Mouse (Mus musculus): ENCODE data around the gene Rassf3. TPM values are rescaled to one million over a fixed set of nuclear protein-coding genes. Genes with fewer than 3 reads are reported as not detected.

Gene Rassf3
- total and polyA plus RNA-seq, 3 experiments: 0.07 to 0.66 TPM; not detected in 1

GRCm38 (mm10) chr10:121454708-121455475 lies 21.3 kb downstream of the Rassf3 start:
- H3K4me3 ChIP-seq (ENCODE audit: low read depth, low read length): no peak overlapping the region
- no peaks in the 10 kb centered on the region; the same call in 1 of the 2 replicates for H3K27me3 ChIP-seq (ENCODE audit: insufficient read depth, low read length)
- H3K4me1 ChIP-seq (ENCODE audit: insufficient read depth, low read depth, low read length): peaks cover 4% of the 10 kb centered on the region; the same call in 1 of the 2 replicates
- ATAC-seq (ENCODE audit: extremely low read depth, insufficient number of reproducible peaks, low FRiP score, poor library complexity, severe bottlenecking) (no peak), DNase-seq (ENCODE audit: low spot score) (no peak)
- H3K9me3 ChIP-seq (replicated peaks): no peaks in the 10 kb centered on the region
- TF ChIP-seq CTCF (IDR thresholded peaks at IDR 0.05; ENCODE audit: low read depth, low read length) (no peak), POLR2AphosphoS5 (IDR thresholded peaks at IDR 0.05; ENCODE audit: insufficient replicate concordance, low read depth, low read length) (no peak), GATA1 (IDR thresholded peaks at IDR 0.05; ENCODE audit: borderline replicate concordance, low read length) (no peak), GATA2 (IDR thresholded peaks at IDR 0.05; ENCODE audit: borderline replicate concordance, low read depth, low read length) (no peak), TAL1 (conservative IDR thresholded peaks at IDR 0.05; ENCODE audit: low read depth, low read length) (no peak)
- no peaks in the 10 kb centered on the region for H3K36me3 ChIP-seq (replicated peaks)

GRCm38 (mm10) chr10:121454033-121454432 lies 22.1 kb downstream of the Rassf3 start:
- no peaks in the 10 kb centered on the region for H3K9me3 ChIP-seq (replicated peaks)
- no peak for TF ChIP-seq GATA2 (IDR thresholded peaks at IDR 0.05; ENCODE audit: borderline replicate concordance, low read depth, low read length)
- TF ChIP-seq POLR2AphosphoS5 (IDR thresholded peaks at IDR 0.05; ENCODE audit: insufficient replicate concordance, low read depth, low read length): no peak
- no peak for TF ChIP-seq TAL1 (conservative IDR thresholded peaks at IDR 0.05; ENCODE audit: low read depth, low read length)
- no peak overlapping the region for H3K4me3 ChIP-seq (ENCODE audit: low read depth, low read length)
- DNase-seq (ENCODE audit: low spot score) (no peak), ATAC-seq (ENCODE audit: extremely low read depth, insufficient number of reproducible peaks, low FRiP score, poor library complexity, severe bottlenecking) (no peak)
- peaks cover 4% of the 10 kb centered on the region; the same call in 1 of the 2 replicates for H3K4me1 ChIP-seq (ENCODE audit: insufficient read depth, low read depth, low read length)
- no peaks in the 10 kb centered on the region; the same call in 1 of the 2 replicates for H3K27me3 ChIP-seq (ENCODE audit: insufficient read depth, low read length)
- H3K36me3 ChIP-seq (replicated peaks): no peaks in the 10 kb centered on the region

DNA sequence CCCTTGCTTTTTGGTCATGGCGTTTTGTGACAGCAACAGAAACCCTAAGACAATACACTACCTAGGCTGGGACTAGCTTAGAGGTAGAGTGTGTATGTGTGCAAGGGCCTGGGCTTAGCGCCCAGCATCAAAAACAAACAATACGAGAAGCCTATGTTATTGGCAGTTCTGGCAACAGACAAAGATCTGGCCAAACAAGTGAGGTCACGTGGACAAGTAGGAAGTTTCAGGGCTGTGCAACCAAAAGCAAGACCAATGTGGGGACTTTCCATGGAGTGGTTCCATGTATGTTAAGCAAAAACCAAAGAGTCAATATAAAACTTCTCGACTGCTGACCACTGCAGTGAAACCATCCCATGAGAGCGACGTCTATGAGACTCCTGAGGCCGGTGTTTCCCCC lies 30.3 kb downstream of the Rassf3 start:
- no peak for DNase-seq (ENCODE audit: low spot score)
- H3K4me3 ChIP-seq (ENCODE audit: low read depth, low read length): no peak overlapping the region
- TF ChIP-seq TAL1 (conservative IDR thresholded peaks at IDR 0.05; ENCODE audit: low read depth, low read length) (no peak), POLR2AphosphoS5 (IDR thresholded peaks at IDR 0.05; ENCODE audit: insufficient replicate concordance, low read depth, low read length) (no peak), GATA2 (IDR thresholded peaks at IDR 0.05; ENCODE audit: borderline replicate concordance, low read depth, low read length) (no peak), CTCF (IDR thresholded peaks at IDR 0.05; ENCODE audit: low read depth, low read length) (no peak), GATA1 (IDR thresholded peaks at IDR 0.05; ENCODE audit: borderline replicate concordance, low read length) (no peak)
- H3K9me3 ChIP-seq (replicated peaks): no peaks in the 10 kb centered on the region
- no peaks in the 10 kb centered on the region for H3K36me3 ChIP-seq (replicated peaks)
- H3K4me1 ChIP-seq (ENCODE audit: insufficient read depth, low read depth, low read length): no peaks in the 10 kb centered on the region
- H3K27me3 ChIP-seq (ENCODE audit: insufficient read depth, low read length): no peaks in the 10 kb centered on the region
- ATAC-seq (ENCODE audit: extremely low read depth, insufficient number of reproducible peaks, low FRiP score, poor library complexity, severe bottlenecking): no peak

DNA sequence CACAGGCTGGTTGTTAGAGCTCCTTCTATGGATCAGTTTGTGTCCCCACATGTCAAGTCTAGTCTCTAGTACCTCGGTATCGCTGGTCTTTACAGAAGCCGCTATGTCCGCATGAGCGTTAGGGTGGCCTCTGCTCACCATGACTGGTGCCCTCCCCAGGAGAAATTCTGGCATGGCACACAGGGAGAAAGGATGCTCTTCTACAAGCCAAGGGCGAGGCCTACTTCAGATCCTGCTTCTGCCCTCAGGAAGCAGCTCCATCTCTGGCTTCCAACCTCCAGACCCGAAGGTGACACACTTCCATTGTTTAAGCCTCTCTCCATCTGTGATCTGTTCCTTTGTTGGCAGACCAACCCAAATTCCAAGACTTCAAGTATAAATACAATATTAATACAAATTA lies 31.9 kb downstream of the Rassf3 start:
- ATAC-seq (ENCODE audit: extremely low read depth, insufficient number of reproducible peaks, low FRiP score, poor library complexity, severe bottlenecking) (no peak), DNase-seq (ENCODE audit: low spot score) (no peak)
- no peaks in the 10 kb centered on the region for H3K9me3 ChIP-seq (replicated peaks)
- no peaks in the 10 kb centered on the region for H3K27me3 ChIP-seq (ENCODE audit: insufficient read depth, low read length)
- H3K4me1 ChIP-seq (ENCODE audit: insufficient read depth, low read depth, low read length): no peaks in the 10 kb centered on the region
- TF ChIP-seq CTCF (IDR thresholded peaks at IDR 0.05; ENCODE audit: low read depth, low read length) (no peak), POLR2AphosphoS5 (IDR thresholded peaks at IDR 0.05; ENCODE audit: insufficient replicate concordance, low read depth, low read length) (no peak), GATA1 (IDR thresholded peaks at IDR 0.05; ENCODE audit: borderline replicate concordance, low read length) (no peak), GATA2 (IDR thresholded peaks at IDR 0.05; ENCODE audit: borderline replicate concordance, low read depth, low read length) (no peak)
- no peak overlapping the region for H3K4me3 ChIP-seq (ENCODE audit: low read depth, low read length)
- H3K36me3 ChIP-seq (replicated peaks): no peaks in the 10 kb centered on the region

DNA sequence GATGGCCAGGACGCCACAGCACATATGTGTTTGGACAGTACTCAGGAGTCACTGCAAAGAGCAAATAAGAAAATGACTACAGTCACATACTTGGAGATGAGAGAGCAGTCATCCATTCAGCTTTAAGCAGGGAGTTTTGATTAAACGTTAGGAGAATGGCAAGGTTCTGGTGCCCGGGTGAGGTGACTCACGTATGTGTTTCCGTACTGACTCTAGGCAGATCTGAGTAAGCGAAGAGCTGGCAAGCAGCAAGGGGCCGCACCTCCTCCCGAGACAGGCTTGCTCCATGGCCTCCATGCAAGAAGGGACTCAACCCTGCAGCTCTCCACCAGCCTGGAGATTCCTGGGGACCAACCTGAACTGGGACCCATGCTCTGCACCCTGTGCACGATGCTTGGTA lies 32.4 kb downstream of the Rassf3 start:
- no peaks in the 10 kb centered on the region for H3K36me3 ChIP-seq (replicated peaks)
- no peak for ATAC-seq (ENCODE audit: extremely low read depth, insufficient number of reproducible peaks, low FRiP score, poor library complexity, severe bottlenecking)
- no peak for DNase-seq (ENCODE audit: low spot score)
- no peak overlapping the region for H3K4me3 ChIP-seq (ENCODE audit: low read depth, low read length)
- H3K9me3 ChIP-seq (replicated peaks): no peaks in the 10 kb centered on the region
- no peak for TF ChIP-seq GATA2 (IDR thresholded peaks at IDR 0.05; ENCODE audit: borderline replicate concordance, low read depth, low read length)
- TF ChIP-seq POLR2AphosphoS5 (IDR thresholded peaks at IDR 0.05; ENCODE audit: insufficient replicate concordance, low read depth, low read length): no peak
- no peak for TF ChIP-seq TAL1 (conservative IDR thresholded peaks at IDR 0.05; ENCODE audit: low read depth, low read length)
- no peak for TF ChIP-seq GATA1 (IDR thresholded peaks at IDR 0.05; ENCODE audit: borderline replicate concordance, low read length)
- no peak for TF ChIP-seq CTCF (IDR thresholded peaks at IDR 0.05; ENCODE audit: low read depth, low read length)
- no peaks in the 10 kb centered on the region for H3K27me3 ChIP-seq (ENCODE audit: insufficient read depth, low read length)
- no peaks in the 10 kb centered on the region for H3K4me1 ChIP-seq (ENCODE audit: insufficient read depth, low read depth, low read length)

DNA sequence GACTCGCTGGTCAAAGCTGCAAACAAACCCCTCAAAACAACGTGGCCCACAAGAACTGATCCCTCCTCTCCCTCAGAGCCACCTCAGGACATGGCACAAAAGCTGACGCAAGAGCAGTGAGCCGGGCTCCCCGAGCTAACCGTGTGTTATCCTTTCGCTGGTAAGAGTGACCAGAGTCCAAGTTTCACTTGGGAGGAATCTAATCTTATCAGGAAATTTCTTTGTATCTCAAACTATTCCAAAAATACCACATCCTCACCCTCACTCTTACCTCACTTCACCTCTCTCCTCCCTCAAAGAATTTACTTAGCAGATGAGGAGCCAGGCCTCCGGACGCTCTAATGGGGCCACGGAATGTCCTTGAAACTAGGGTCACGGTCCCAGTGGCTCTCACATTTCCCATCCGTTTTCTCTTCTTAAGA lies 36.8 kb downstream of the Rassf3 start:
- DNase-seq (ENCODE audit: low spot score) (no peak), ATAC-seq (ENCODE audit: extremely low read depth, insufficient number of reproducible peaks, low FRiP score, poor library complexity, severe bottlenecking) (no peak)
- no peaks in the 10 kb centered on the region for H3K36me3 ChIP-seq (replicated peaks)
- H3K9me3 ChIP-seq (replicated peaks): no peaks in the 10 kb centered on the region
- TF ChIP-seq GATA1 (IDR thresholded peaks at IDR 0.05; ENCODE audit: borderline replicate concordance, low read length): no peak
- no peak for TF ChIP-seq CTCF (IDR thresholded peaks at IDR 0.05; ENCODE audit: low read depth, low read length)
- TF ChIP-seq GATA2 (IDR thresholded peaks at IDR 0.05; ENCODE audit: borderline replicate concordance, low read depth, low read length): no peak
- TF ChIP-seq TAL1 (conservative IDR thresholded peaks at IDR 0.05; ENCODE audit: low read depth, low read length): no peak
- no peak for TF ChIP-seq POLR2AphosphoS5 (IDR thresholded peaks at IDR 0.05; ENCODE audit: insufficient replicate concordance, low read depth, low read length)
- H3K27me3 ChIP-seq (ENCODE audit: insufficient read depth, low read length): no peaks in the 10 kb centered on the region
- no peak overlapping the region for H3K4me3 ChIP-seq (ENCODE audit: low read depth, low read length)
- H3K4me1 ChIP-seq (ENCODE audit: insufficient read depth, low read depth, low read length): no peaks in the 10 kb centered on the region
